Mouse (Mus musculus) gastrocnemius, postnatal 14 days (tissue): ENCODE results near the gene Myo1f. TPM values are rescaled to one million over a fixed set of nuclear protein-coding genes. Genes with fewer than 3 reads are reported as not detected.

Source experiments
- DNase-seq: peaks from one replicate; pipeline ENCODE4 v3.0.0; 2021; ENCODE audit warnings: mixed read lengths
- intact Hi-C: fragments of 180-260 bp; cut with DNase I; formaldehyde crosslinking; loops from one replicate; pipeline ENCODE4 v1.15.1; 2025; ENCODE audit warnings: low total_unique reads
- total RNA-seq, 2 experiments: library from RNA; stranded (reverse); gene quantifications; 2 replicates each; pipeline ENCODE4 v1.2.3; 2021

Gene Myo1f
- total RNA-seq, 2 experiments from 2014 or later = 0.93 to 1.4 TPM

- DNase-seq = no peak
- intact Hi-C loops = no loop called here
These were observed 81.5 kb downstream of the Myo1f start for GRCm38 (mm10) chr17:33637038-33637437.

GRCm38 (mm10) chr17:33637516-33638276 lies 82.2 kb downstream of the Myo1f start, which contains the start of gene Pram1:
Gene Pram1, plus strand, starts transcription at chr17:33638056.
- DNase-seq = no peak
- intact Hi-C loops = no loop called here

- intact Hi-C loops = no loop called here
- no peak for DNase-seq
These were observed 84.2 kb downstream of the Myo1f start for GRCm38 (mm10) chr17:33639743-33640142.

GRCm38 (mm10) chr17:33644068-33644467 lies 88.6 kb downstream of the Myo1f start:
- intact Hi-C loops = no loop called here
- DNase-seq = no peak

GRCm38 (mm10) chr17:33645073-33645472 lies 89.6 kb downstream of the Myo1f start:
- intact Hi-C loops = no loop called here
- DNase-seq = no peak

GRCm38 (mm10) chr17:33649781-33650475 lies 94.4 kb downstream of the Myo1f start:
- intact Hi-C loops = no loop called here
- DNase-seq = no peak

Other genes with a start within 250 kb of the Myo1f start
- gene Zfp81, start 196.8 kb upstream of the Myo1f start, total RNA-seq = 1 to 10 TPM; 3.8 TPM
- gene Zfp101, start 161.1 kb upstream of the Myo1f start, total RNA-seq = 1 to 10 TPM; 4.1 to 4.4 TPM
- gene Actl9, start 122.8 kb upstream of the Myo1f start, total RNA-seq = not detected
- gene Adamts10, start 31.5 kb upstream of the Myo1f start, total RNA-seq = 10 to 100 TPM; 17.3 to 19.1 TPM
- 10 to 100 TPM in 1 of 2 experiments, 1 to 10 TPM in 1; 9.9 to 13.1 TPM for gene Zfp414, start 73.4 kb downstream of the Myo1f start, total RNA-seq
- gene Pram1, start 82.3 kb downstream of the Myo1f start, total RNA-seq = not detected
- gene Hnrnpm, start 131.2 kb downstream of the Myo1f start, total RNA-seq = 10 to 100 TPM; 58.8 to 69.1 TPM
- 10 to 100 TPM; 76.0 to 78.6 TPM for gene March2, start 163.0 kb downstream of the Myo1f start, total RNA-seq
- 100 to 1,000 TPM; 154 to 159 TPM for gene Rab11b, start 204.8 kb downstream of the Myo1f start, total RNA-seq
- gene Angptl4, start 226.1 kb downstream of the Myo1f start, total RNA-seq = 10 to 100 TPM in 1 of 2 experiments, 1 to 10 TPM in 1; 9.6 to 25.8 TPM